Mouse (Mus musculus) hindbrain, embryonic 11.5 days (tissue): ENCODE measurements around the gene Gm4756. TPM values are rescaled to one million over a fixed set of nuclear protein-coding genes. Genes with fewer than 3 reads are reported as not detected.
"Not testable (repeated sequence)": the region's sequence is repeated elsewhere in the genome, so short reads cannot be mapped to it uniquely, and the experiment has no call there.

Experiments used
- ATAC-seq: fragments of 200-750 bp; cut with Nextera tagmentation; 2 replicates; pipeline ENCODE4 v1.8.0; 2017; ENCODE audit warnings: mild to moderate bottlenecking, moderate TSS enrichment, moderate library complexity; ENCODE audit not compliant: low FRiP score
- DNase-seq: peaks from one replicate; pipeline ENCODE4 v3.0.0-alpha.2; 2015; ENCODE audit warnings: low spot score
- H3K27ac ChIP-seq: fragments of 300-500 bp; sonication (generic); 2 replicates; pipeline ENCODE4 v1.5.1; 2014; ENCODE audit warnings: mild to moderate bottlenecking, low read depth, low read length
- H3K27me3 ChIP-seq: fragments of 300-500 bp; sonication (generic); 2 replicates; pipeline ENCODE4 v1.6.1; 2014; ENCODE audit warnings: mild to moderate bottlenecking, low read length, moderate library complexity, mixed read lengths; ENCODE audit not compliant: control insufficient read depth, insufficient read depth
- H3K36me3 ChIP-seq: fragments of 300-500 bp; sonication (generic); 2 replicates; pipeline ENCODE4 v1.6.1; 2014; ENCODE audit warnings: mild to moderate bottlenecking, low read length, moderate library complexity, mixed read lengths; ENCODE audit not compliant: control insufficient read depth, insufficient read depth
- H3K4me1 ChIP-seq: fragments of 300-500 bp; sonication (generic); replicated peaks from 2 replicates; pipeline ENCODE4 v1.6.1; 2014; ENCODE audit warnings: low read length, mixed read lengths; ENCODE audit not compliant: control insufficient read depth, insufficient read depth
- H3K4me2 ChIP-seq: fragments of 300-500 bp; sonication (generic); replicated peaks from 2 replicates; pipeline ENCODE4 v1.6.1; 2014; ENCODE audit warnings: mild to moderate bottlenecking, low read depth, low read length
- H3K4me3 ChIP-seq: fragments of 300-500 bp; sonication (generic); 2 replicates; pipeline ENCODE4 v1.5.1; 2014; ENCODE audit warnings: low read depth, low read length
- H3K9ac ChIP-seq: fragments of 300-500 bp; sonication (generic); 2 replicates; pipeline ENCODE4 v1.6.1; 2014; ENCODE audit warnings: low read depth, low read length
- H3K9me3 ChIP-seq: fragments of 300-500 bp; sonication (generic); 2 replicates; pipeline ENCODE4 v1.6.1; 2016; ENCODE audit warnings: low read length; ENCODE audit not compliant: control insufficient read depth
- WGBS: fragments of 180-500 bp; shearing (Covaris S2); extraction: QIAGEN DNeasy Blood & Tissue Kit; methylation state at CpG from one replicate; pipeline ENCODE4 v1.1.7; 2014; 5-methylcytosine and 5-hydroxymethylcytosine counted together
- polyA plus RNA-seq: library from polyadenylated mRNA; unstranded; fragments of >200 nt; fragmentation: Nextera tagmentation; extraction: Ambion mirVana; gene quantifications from 2 replicates; pipeline ENCODE4 v1.2.1, GENCODE M21; 2014

Gm4756 gene
- not detected in 2 replicates for polyA plus RNA-seq

DNA sequence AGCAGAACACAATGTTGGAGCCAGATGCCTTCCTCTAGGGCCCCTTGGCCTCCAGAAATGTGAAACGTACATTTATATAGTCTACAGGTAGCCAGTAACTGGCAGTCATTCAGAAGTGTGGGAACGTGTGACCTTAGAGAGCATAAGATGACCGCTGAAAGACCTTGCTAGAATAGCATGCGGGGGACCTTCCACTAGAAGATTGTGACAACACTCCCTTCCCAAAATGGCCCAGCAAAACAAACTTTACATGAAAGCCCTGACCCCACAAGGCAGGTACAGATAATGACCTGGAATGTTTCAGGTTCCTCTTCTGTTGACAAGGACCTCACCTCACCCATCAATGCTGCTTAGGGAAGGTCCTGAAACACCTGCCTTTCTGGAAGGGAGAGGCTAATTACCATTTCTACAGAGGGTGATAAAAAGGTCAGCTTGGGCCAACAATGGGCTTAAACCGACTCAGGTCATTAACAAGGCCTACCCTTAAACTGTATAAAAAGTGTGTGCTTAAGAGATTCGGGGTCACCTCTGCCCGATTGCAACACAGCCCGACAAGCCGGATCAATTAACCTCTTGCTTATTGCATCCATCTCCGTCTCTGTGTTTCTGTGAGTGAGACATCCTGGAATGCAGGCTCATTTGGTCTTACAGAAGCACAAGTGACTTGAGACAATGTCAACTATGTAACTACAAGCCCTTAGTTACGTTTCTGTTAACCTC lies at the start of gene Gm4756:
Gene Gm4756, minus strand, starts transcription at position 51 of the 720 bp plus-strand sequence.
- no peak for DNase-seq
- Histone ChIP-seq H3K4me2 (no peak within 1 kb of the TSS), H3K27ac (no peak within 1 kb of the TSS), H3K4me3 (no peak within 1 kb of the TSS), H3K36me3 (no peaks in the 10 kb centered on the region), H3K27me3 (no peaks in the 10 kb centered on the region), H3K4me1 (no peaks in the 10 kb centered on the region), H3K9ac (no peak within 1 kb of the TSS), H3K9me3 (no peaks in the 10 kb centered on the region)
- no peak for ATAC-seq
- 85% methylated on average over 11 of the region's 11 CpGs for WGBS

DNA sequence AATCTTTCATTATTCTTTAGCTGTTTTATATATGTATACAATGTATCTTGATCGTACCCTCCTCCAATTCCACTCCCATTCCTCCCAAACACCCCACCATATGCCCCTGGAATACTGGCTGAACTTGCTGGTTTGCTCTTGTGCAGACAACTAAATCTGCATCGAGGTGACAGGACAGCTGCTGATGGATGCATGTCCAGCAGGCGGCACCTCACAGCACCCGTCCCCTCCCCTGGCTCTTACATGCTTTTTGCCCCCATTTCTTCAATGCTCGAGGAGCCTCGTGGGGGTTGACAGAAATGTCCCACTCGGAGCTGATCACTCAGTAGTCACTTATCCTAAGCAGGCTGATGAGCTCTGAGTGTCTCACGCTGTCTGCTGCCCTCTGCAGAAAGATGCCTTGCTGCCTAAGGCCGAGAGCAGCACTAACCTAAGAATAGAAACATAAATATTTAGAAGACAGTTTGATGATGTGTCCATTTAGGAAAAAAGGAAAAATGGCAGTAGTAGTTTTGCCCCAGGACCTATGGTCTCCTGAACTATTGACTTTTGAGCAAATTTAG lies 45.5 kb upstream of the Gm4756 start:
- no peak overlapping the region for H3K27ac ChIP-seq
- DNase-seq (no peak), ATAC-seq (no peak)
- no peaks in the 10 kb centered on the region for H3K27me3 ChIP-seq
- H3K4me2 ChIP-seq, result no peak overlapping the region
- 57% methylated on average over 9 of the region's 9 CpGs for WGBS
- no peaks in the 10 kb centered on the region for H3K9me3 ChIP-seq
- no peak overlapping the region for H3K9ac ChIP-seq
- no peaks in the 10 kb centered on the region for H3K36me3 ChIP-seq
- no peak overlapping the region for H3K4me3 ChIP-seq
- H3K4me1 ChIP-seq, result no peaks in the 10 kb centered on the region

GRCm38 (mm10) chr12:72694438-72694837 lies 45.0 kb upstream of the Gm4756 start:
- no peak for ATAC-seq
- no peak for DNase-seq
- Histone ChIP-seq H3K27me3 (no peaks in the 10 kb centered on the region), H3K4me1 (no peaks in the 10 kb centered on the region), H3K4me2 (no peak overlapping the region), H3K36me3 (no peaks in the 10 kb centered on the region), H3K9me3 (no peaks in the 10 kb centered on the region), H3K9ac (no peak overlapping the region), H3K27ac (no peak overlapping the region), H3K4me3 (no peak overlapping the region)
- 80% methylated on average over 12 of the region's 12 CpGs for WGBS

- Histone ChIP-seq H3K27ac (no peak overlapping the region), H3K9ac (no peak overlapping the region), H3K4me2 (no peak overlapping the region), H3K9me3 (no peaks in the 10 kb centered on the region), H3K4me3 (no peak overlapping the region), H3K27me3 (no peaks in the 10 kb centered on the region), H3K36me3 (no peaks in the 10 kb centered on the region), H3K4me1 (no peaks in the 10 kb centered on the region)
- DNase-seq, result peak; percentile 55
- 49% methylated on average over 6 of the region's 6 CpGs for WGBS
- no peak for ATAC-seq
These were observed 44.4 kb upstream of the Gm4756 start for GRCm38 (mm10) chr12:72693895-72694294.

GRCm38 (mm10) chr12:72688281-72688680 lies 38.8 kb upstream of the Gm4756 start:
- H3K9ac ChIP-seq, H3K27me3 ChIP-seq, DNase-seq, H3K9me3 ChIP-seq, H3K27ac ChIP-seq, H3K4me3 ChIP-seq, H3K4me2 ChIP-seq, H3K36me3 ChIP-seq, H3K4me1 ChIP-seq, ATAC-seq: not testable (repeated sequence)
- WGBS, result 38% methylated on average over 2 of the region's 2 CpGs

GRCm38 (mm10) chr12:72687741-72688140 lies 38.3 kb upstream of the Gm4756 start:
- WGBS, result 21% methylated on average over 6 of the region's 6 CpGs

DNA sequence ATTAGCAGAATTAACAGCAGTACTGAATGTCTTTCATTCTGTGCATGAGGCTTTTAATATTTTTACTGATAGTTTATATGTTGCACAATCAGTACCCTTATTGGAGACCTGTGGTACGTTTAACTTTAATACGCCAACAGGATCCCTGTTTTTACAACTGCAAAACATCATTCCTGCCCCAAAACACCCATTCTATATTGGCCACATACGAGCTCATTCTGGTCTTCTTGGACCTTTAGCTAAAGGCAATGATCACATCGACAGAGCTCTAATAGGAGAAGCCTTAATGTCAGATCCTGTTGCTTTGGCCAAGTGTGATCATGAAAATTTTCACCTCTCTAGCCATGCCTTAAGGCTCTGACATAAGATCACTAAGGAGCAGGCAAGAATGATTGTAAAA lies 37.1 kb upstream of the Gm4756 start:
- not testable (repeated sequence) for H3K9me3 ChIP-seq, ATAC-seq, H3K4me2 ChIP-seq, DNase-seq, H3K36me3 ChIP-seq, H3K9ac ChIP-seq, H3K4me3 ChIP-seq, H3K27me3 ChIP-seq, H3K4me1 ChIP-seq, H3K27ac ChIP-seq
- WGBS, result 81% methylated on average over 4 of the region's 4 CpGs

More at GRCm38 (mm10) chr12:72687741-72688140, 38.3 kb upstream of the Gm4756 start:
- H3K9me3 ChIP-seq, ATAC-seq, H3K4me2 ChIP-seq, H3K27ac ChIP-seq, H3K36me3 ChIP-seq, H3K9ac ChIP-seq, DNase-seq, H3K4me3 ChIP-seq, H3K27me3 ChIP-seq, H3K4me1 ChIP-seq: not testable (repeated sequence)

DNA sequence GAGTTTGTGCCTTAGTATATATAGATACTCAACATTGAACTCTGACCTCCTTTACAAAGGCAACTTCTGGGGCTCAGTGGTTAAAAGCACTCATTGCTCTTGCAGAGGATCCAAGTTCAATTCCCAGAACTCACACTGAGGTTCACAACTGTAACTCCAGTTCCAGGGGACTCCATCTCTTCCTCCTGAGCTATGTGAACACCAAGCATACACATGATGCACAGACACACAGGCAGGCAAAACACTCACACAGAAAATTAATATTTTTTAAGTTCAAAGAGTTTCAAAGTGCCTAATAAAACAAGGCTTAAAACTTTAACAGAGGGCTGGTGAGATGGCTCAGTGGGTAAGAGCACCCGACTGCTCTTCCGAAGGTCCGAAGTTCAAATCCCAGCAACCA lies 34.2 kb upstream of the Gm4756 start:
- H3K36me3 ChIP-seq, result no peaks in the 10 kb centered on the region
- DNase-seq, result no peak
- H3K4me3 ChIP-seq, result no peak overlapping the region
- no peak for ATAC-seq
- H3K27me3 ChIP-seq, result no peaks in the 10 kb centered on the region
- H3K4me2 ChIP-seq, result no peak overlapping the region
- H3K27ac ChIP-seq, result no peak overlapping the region
- H3K4me1 ChIP-seq, result no peaks in the 10 kb centered on the region
- no peak overlapping the region for H3K9ac ChIP-seq
- H3K9me3 ChIP-seq, result no peaks in the 10 kb centered on the region
- WGBS, result 98% methylated on average over 3 of the region's 3 CpGs
